Mouse (Mus musculus): ENCODE results near the gene Olfr64. TPM values are rescaled to one million over a fixed set of nuclear protein-coding genes. Genes with fewer than 3 reads are reported as not detected.

The Olfr64 gene
- polyA plus RNA-seq, 1 experiment from 2014 or later: not detected

- no peaks in the 10 kb centered on the region for H3K27me3 ChIP-seq (replicated peaks; ENCODE audit: insufficient read depth, low read length)
- H3K4me3 ChIP-seq (ENCODE audit: low read depth, low read length): no peak within 1 kb of the TSS
- DNase-seq (ENCODE audit: low spot score): no peak
- H3K4me2 ChIP-seq (replicated peaks; ENCODE audit: low read depth, low read length): no peak within 1 kb of the TSS
- no peaks in the 10 kb centered on the region for H3K4me1 ChIP-seq (ENCODE audit: insufficient read depth, low read depth, low read length)
- no peaks in the 10 kb centered on the region for H3K36me3 ChIP-seq (ENCODE audit: insufficient read depth, low read length)
- no peak within 1 kb of the TSS for H3K9ac ChIP-seq (replicated peaks; ENCODE audit: low read depth)
- TF ChIP-seq CTCF (IDR thresholded peaks at IDR 0.05) (no peak), EP300 (IDR thresholded peaks at IDR 0.05) (no peak)
- WGBS: 70% methylated on average over 2 of the region's 2 CpGs
- ATAC-seq: no peak
- no peak within 1 kb of the TSS for H3K27ac ChIP-seq (ENCODE audit: low read length)
- no peaks in the 10 kb centered on the region for H3K9me3 ChIP-seq (ENCODE audit: low read length)
These were observed 51.3 kb downstream of the Olfr64 start, which contains the start of gene Hbb-bh1 for GRCm38 (mm10) chr7:103843034-103843433. Gene Hbb-bh1, minus strand, starts transcription at chr7:103843164.

- H3K4me2 ChIP-seq (replicated peaks; ENCODE audit: low read depth, low read length): no peak within 1 kb of the TSS
- no peak within 1 kb of the TSS for H3K9ac ChIP-seq (replicated peaks; ENCODE audit: low read depth)
- H3K27ac ChIP-seq (ENCODE audit: low read length): no peak within 1 kb of the TSS
- no peak for ATAC-seq
- no peaks in the 10 kb centered on the region for H3K4me1 ChIP-seq (ENCODE audit: insufficient read depth, low read depth, low read length)
- H3K27me3 ChIP-seq (replicated peaks; ENCODE audit: insufficient read depth, low read length): no peaks in the 10 kb centered on the region
- no peak within 1 kb of the TSS for H3K4me3 ChIP-seq (ENCODE audit: low read depth, low read length)
- H3K9me3 ChIP-seq (ENCODE audit: low read length): no peaks in the 10 kb centered on the region
- TF ChIP-seq CTCF (IDR thresholded peaks at IDR 0.05) (no peak), EP300 (IDR thresholded peaks at IDR 0.05) (no peak)
- no peaks in the 10 kb centered on the region for H3K36me3 ChIP-seq (ENCODE audit: insufficient read depth, low read length)
- WGBS: 57% methylated on average over 3 of the region's 3 CpGs
- no peak for DNase-seq (ENCODE audit: low spot score)
These were observed 54.0 kb downstream of the Olfr64 start, which contains the start of gene Hbb-bh2 for GRCm38 (mm10) chr7:103840268-103840667. Gene Hbb-bh2, minus strand, starts transcription at chr7:103840520.

Other genes with a start within 250 kb of the Olfr64 start
- not detected in 2 replicates for gene Olfr623, start 230.8 kb downstream of the Olfr64 start, polyA plus RNA-seq (2015; fragmentation: Nextera tagmentation; extraction: Ambion mirVana)
- 0.02 and 0.05 TPM in 2 replicates for gene Olfr624, start 223.3 kb downstream of the Olfr64 start, polyA plus RNA-seq (2015; fragmentation: Nextera tagmentation; extraction: Ambion mirVana)
- gene Olfr625-ps1, start 211.8 kb downstream of the Olfr64 start, polyA plus RNA-seq (2015; fragmentation: Nextera tagmentation; extraction: Ambion mirVana): not detected in 2 replicates
- gene Olfr243, start 179.8 kb downstream of the Olfr64 start, polyA plus RNA-seq (2015; fragmentation: Nextera tagmentation; extraction: Ambion mirVana): not detected in 2 replicates
- gene Olfr628, start 164.1 kb downstream of the Olfr64 start, polyA plus RNA-seq (2015; fragmentation: Nextera tagmentation; extraction: Ambion mirVana): not detected in 2 replicates
- gene Olfr629, start 149.5 kb downstream of the Olfr64 start, polyA plus RNA-seq (2015; fragmentation: Nextera tagmentation; extraction: Ambion mirVana): not detected in 2 replicates
- not detected in 2 replicates for gene Olfr630, start 137.2 kb downstream of the Olfr64 start, polyA plus RNA-seq (2015; fragmentation: Nextera tagmentation; extraction: Ambion mirVana)
- 0.05 TPM in 1 of 2 replicates, not detected in the other for gene Olfr69, start 122.9 kb downstream of the Olfr64 start, polyA plus RNA-seq (2015; fragmentation: Nextera tagmentation; extraction: Ambion mirVana)
- not detected in 2 replicates for gene Olfr68, start 114.8 kb downstream of the Olfr64 start, polyA plus RNA-seq (2015; fragmentation: Nextera tagmentation; extraction: Ambion mirVana)
- not detected in 2 replicates for gene Olfr67, start 102.7 kb downstream of the Olfr64 start, polyA plus RNA-seq (2015; fragmentation: Nextera tagmentation; extraction: Ambion mirVana)
- gene Hbb-bt, start 80.5 kb downstream of the Olfr64 start, polyA plus RNA-seq (2015; fragmentation: Nextera tagmentation; extraction: Ambion mirVana): 4,793 and 5,487 TPM in 2 replicates
- gene Hbb-bs, start 66.4 kb downstream of the Olfr64 start, polyA plus RNA-seq (2015; fragmentation: Nextera tagmentation; extraction: Ambion mirVana): 19,829 and 23,579 TPM in 2 replicates
- gene Hbb-bh2, start 54.0 kb downstream of the Olfr64 start, polyA plus RNA-seq (2015; fragmentation: Nextera tagmentation; extraction: Ambion mirVana): not detected in 2 replicates
- 0.27 TPM in 1 of 2 replicates, not detected in the other for gene Hbb-bh1, start 51.3 kb downstream of the Olfr64 start, polyA plus RNA-seq (2015; fragmentation: Nextera tagmentation; extraction: Ambion mirVana)
- gene Hbb-y, start 41.3 kb downstream of the Olfr64 start, polyA plus RNA-seq (2015; fragmentation: Nextera tagmentation; extraction: Ambion mirVana): 11.4 and 11.9 TPM in 2 replicates
- not detected in 2 replicates for gene Olfr66, start 8.2 kb downstream of the Olfr64 start, polyA plus RNA-seq (2015; fragmentation: Nextera tagmentation; extraction: Ambion mirVana)
- gene Olfr65, start 9.0 kb upstream of the Olfr64 start, polyA plus RNA-seq (2015; fragmentation: Nextera tagmentation; extraction: Ambion mirVana): 0.05 TPM in 1 of 2 replicates, not detected in the other
- not detected in 2 replicates for gene Olfr631, start 34.3 kb upstream of the Olfr64 start, polyA plus RNA-seq (2015; fragmentation: Nextera tagmentation; extraction: Ambion mirVana)
- gene Olfr632, start 39.9 kb upstream of the Olfr64 start, polyA plus RNA-seq (2015; fragmentation: Nextera tagmentation; extraction: Ambion mirVana): not detected in 2 replicates
- not detected in 2 replicates for gene Olfr633, start 50.0 kb upstream of the Olfr64 start, polyA plus RNA-seq (2015; fragmentation: Nextera tagmentation; extraction: Ambion mirVana)
- gene Olfr635, start 76.7 kb upstream of the Olfr64 start, polyA plus RNA-seq (2015; fragmentation: Nextera tagmentation; extraction: Ambion mirVana): not detected in 2 replicates
- not detected in 2 replicates for gene Olfr638, start 104.3 kb upstream of the Olfr64 start, polyA plus RNA-seq (2015; fragmentation: Nextera tagmentation; extraction: Ambion mirVana)
- gene Olfr639, start 122.8 kb upstream of the Olfr64 start, polyA plus RNA-seq (2015; fragmentation: Nextera tagmentation; extraction: Ambion mirVana): not detected in 2 replicates
- gene Olfr640, start 131.1 kb upstream of the Olfr64 start, polyA plus RNA-seq (2015; fragmentation: Nextera tagmentation; extraction: Ambion mirVana): not detected in 2 replicates
- not detected in 2 replicates for gene Olfr641, start 141.0 kb upstream of the Olfr64 start, polyA plus RNA-seq (2015; fragmentation: Nextera tagmentation; extraction: Ambion mirVana)
- gene Olfr642, start 158.2 kb upstream of the Olfr64 start, polyA plus RNA-seq (2015; fragmentation: Nextera tagmentation; extraction: Ambion mirVana): not detected in 2 replicates
- not detected in 2 replicates for gene 4930516K23Rik, start 167.0 kb upstream of the Olfr64 start, polyA plus RNA-seq (2015; fragmentation: Nextera tagmentation; extraction: Ambion mirVana)
- not detected in 2 replicates for gene Olfr644, start 177.4 kb upstream of the Olfr64 start, polyA plus RNA-seq (2015; fragmentation: Nextera tagmentation; extraction: Ambion mirVana)
- not detected in 2 replicates for gene Olfr645, start 191.0 kb upstream of the Olfr64 start, polyA plus RNA-seq (2015; fragmentation: Nextera tagmentation; extraction: Ambion mirVana)
- not detected in 2 replicates for gene Olfr646, start 210.4 kb upstream of the Olfr64 start, polyA plus RNA-seq (2015; fragmentation: Nextera tagmentation; extraction: Ambion mirVana)
- not detected in 2 replicates for gene Ubqln5, start 235.3 kb upstream of the Olfr64 start, polyA plus RNA-seq (2015; fragmentation: Nextera tagmentation; extraction: Ambion mirVana)
- gene Olfr643, start 242.9 kb upstream of the Olfr64 start, polyA plus RNA-seq (2015; fragmentation: Nextera tagmentation; extraction: Ambion mirVana): not detected in 2 replicates
- not detected in 2 replicates for gene Ubqln3, start 248.8 kb upstream of the Olfr64 start, polyA plus RNA-seq (2015; fragmentation: Nextera tagmentation; extraction: Ambion mirVana)

Measured in lung, postnatal 0 days (tissue).